Mouse (Mus musculus) midbrain, embryonic 11.5 days (tissue): ENCODE measurements at regions not wholly inside any gene's neighbourhood (a gene's known extent, or its start where the extent isn't known, plus 50 kb on each side); places are given as distances from the start of the nearest gene placed in this dataset.
A peak's percentile ranks its signal among the peaks of the same experiment; 100 is the strongest.

Source experiments
- ATAC-seq: fragments of 200-750 bp; cut with Nextera tagmentation; 2 replicates; pipeline ENCODE4 v1.8.0; 2017; ENCODE audit warnings: moderate TSS enrichment, moderate library complexity; ENCODE audit not compliant: low FRiP score
- DNase-seq: peaks from one replicate; pipeline ENCODE4 v3.0.0; 2015; ENCODE audit warnings: low spot score; ENCODE audit errors: missing footprints
- H3K27ac ChIP-seq: fragments of 300-500 bp; sonication (generic); 2 replicates; pipeline ENCODE4 v1.5.1; 2014; ENCODE audit warnings: low read depth, low read length
- H3K27me3 ChIP-seq: fragments of 300-500 bp; sonication (generic); 2 replicates; pipeline ENCODE4 v1.6.1; 2014; ENCODE audit warnings: mild to moderate bottlenecking, low read length, moderate library complexity, mixed read lengths; ENCODE audit not compliant: control insufficient read depth, insufficient read depth
- H3K36me3 ChIP-seq: fragments of 300-500 bp; sonication (generic); 2 replicates; pipeline ENCODE4 v1.6.1; 2014; ENCODE audit warnings: mild to moderate bottlenecking, low read length, moderate library complexity, mixed read lengths; ENCODE audit not compliant: control insufficient read depth, insufficient read depth
- H3K4me1 ChIP-seq: fragments of 300-500 bp; sonication (generic); 2 replicates; pipeline ENCODE4 v1.6.1; 2014; ENCODE audit warnings: low read length; ENCODE audit not compliant: control insufficient read depth, insufficient read depth
- H3K4me2 ChIP-seq: fragments of 300-500 bp; sonication (generic); 2 replicates; pipeline ENCODE4 v1.6.1; 2014; ENCODE audit warnings: mild to moderate bottlenecking, moderate library complexity
- H3K4me3 ChIP-seq: fragments of 300-500 bp; sonication (generic); 2 replicates; pipeline ENCODE4 v1.5.1; 2014; ENCODE audit warnings: low read depth, low read length
- H3K9ac ChIP-seq: fragments of 300-500 bp; sonication (generic); 2 replicates; pipeline ENCODE4 v1.6.1; 2014; ENCODE audit warnings: low read length
- H3K9me3 ChIP-seq: fragments of 300-500 bp; sonication (generic); 2 replicates; pipeline ENCODE4 v1.6.1; 2016; ENCODE audit warnings: low read length; ENCODE audit not compliant: control insufficient read depth
- WGBS: fragments of 180-500 bp; shearing (Covaris S2); extraction: QIAGEN DNeasy Blood & Tissue Kit; methylation state at CpG from one replicate; pipeline ENCODE4 v1.1.7; 2014; 5-methylcytosine and 5-hydroxymethylcytosine counted together

- ATAC-seq, result no peak
- no peak overlapping the region for H3K27ac ChIP-seq
- H3K36me3 ChIP-seq, result no peaks in the 10 kb centered on the region
- WGBS, result 91% methylated on average over 9 of the region's 9 CpGs
- no peaks in the 10 kb centered on the region for H3K4me1 ChIP-seq
- DNase-seq, result peak; percentile 33
- no peak overlapping the region for H3K4me2 ChIP-seq
- H3K9me3 ChIP-seq, result no peaks in the 10 kb centered on the region
- no peak overlapping the region for H3K9ac ChIP-seq
- H3K27me3 ChIP-seq, result no peaks in the 10 kb centered on the region
- H3K4me3 ChIP-seq, result no peak overlapping the region
These were observed 401.8 kb upstream of the Adgrl2 start for GRCm38 (mm10) chr3:149392164-149392563.

DNA sequence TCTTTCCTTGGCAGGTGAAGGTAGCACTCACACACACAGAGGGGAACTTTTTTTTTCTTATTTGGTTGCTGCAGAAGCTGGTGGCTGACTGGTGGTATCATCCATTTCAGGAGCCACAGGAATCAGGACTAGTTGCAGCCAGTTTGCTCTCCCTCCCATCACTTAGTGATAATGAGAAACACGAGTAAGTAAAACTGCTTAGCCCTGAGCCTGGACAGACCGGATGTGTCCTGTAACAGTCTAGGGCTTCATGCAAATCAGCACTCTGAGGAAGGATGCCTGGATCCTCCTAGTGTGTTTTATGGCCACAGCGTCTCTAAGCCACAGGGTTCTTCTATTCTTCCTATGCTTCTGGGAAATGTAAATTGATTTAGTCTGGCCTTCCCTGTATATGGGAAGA, 397.2 kb upstream of the Adgrl2 start:
- WGBS, result 39% methylated on average over 3 of the region's 3 CpGs
- Histone ChIP-seq H3K4me2 (no peak overlapping the region), H3K9me3 (no peaks in the 10 kb centered on the region), H3K9ac (no peak overlapping the region), H3K36me3 (no peaks in the 10 kb centered on the region), H3K27me3 (no peaks in the 10 kb centered on the region), H3K4me3 (no peak overlapping the region), H3K4me1 (no peaks in the 10 kb centered on the region), H3K27ac (no peak overlapping the region)
- no peak for DNase-seq
- ATAC-seq, result no peak

- DNase-seq (no peak), ATAC-seq (no peak)
- H3K4me1 ChIP-seq, result no peaks in the 10 kb centered on the region
- no peak overlapping the region for H3K4me2 ChIP-seq
- no peak overlapping the region for H3K27ac ChIP-seq
- H3K9ac ChIP-seq, result no peak overlapping the region
- no peaks in the 10 kb centered on the region for H3K36me3 ChIP-seq
- 93% methylated on average over 2 of the region's 2 CpGs for WGBS
- no peaks in the 10 kb centered on the region for H3K27me3 ChIP-seq
- H3K4me3 ChIP-seq, result no peak overlapping the region
- H3K9me3 ChIP-seq, result no peaks in the 10 kb centered on the region
These were observed 395.7 kb upstream of the Adgrl2 start for GRCm38 (mm10) chr3:149386027-149386426.

GRCm38 (mm10) chr3:149385336-149385735, 395.0 kb upstream of the Adgrl2 start:
- H3K4me3 ChIP-seq, result no peak overlapping the region
- no peak overlapping the region for H3K27ac ChIP-seq
- no peak for DNase-seq
- H3K36me3 ChIP-seq, result no peaks in the 10 kb centered on the region
- no peaks in the 10 kb centered on the region for H3K27me3 ChIP-seq
- no peaks in the 10 kb centered on the region for H3K4me1 ChIP-seq
- WGBS, result 45% methylated on average over 6 of the region's 6 CpGs
- no peak for ATAC-seq
- no peaks in the 10 kb centered on the region for H3K9me3 ChIP-seq
- H3K4me2 ChIP-seq, result no peak overlapping the region
- no peak overlapping the region for H3K9ac ChIP-seq

GRCm38 (mm10) chr3:149381559-149382245, 391.3 kb upstream of the Adgrl2 start:
- no peak overlapping the region for H3K4me2 ChIP-seq
- WGBS, result 86% methylated on average over 10 of the region's 10 CpGs
- ATAC-seq, result no peak
- H3K4me3 ChIP-seq, result no peak overlapping the region
- H3K9me3 ChIP-seq, result no peaks in the 10 kb centered on the region
- H3K9ac ChIP-seq, result no peak overlapping the region
- no peak overlapping the region for H3K27ac ChIP-seq
- no peaks in the 10 kb centered on the region for H3K27me3 ChIP-seq
- DNase-seq, result no peak
- H3K36me3 ChIP-seq, result no peaks in the 10 kb centered on the region
- H3K4me1 ChIP-seq, result no peaks in the 10 kb centered on the region

GRCm38 (mm10) chr3:149381051-149381450, 390.7 kb upstream of the Adgrl2 start:
- no peaks in the 10 kb centered on the region for H3K27me3 ChIP-seq
- DNase-seq (no peak), ATAC-seq (no peak)
- no peaks in the 10 kb centered on the region for H3K4me1 ChIP-seq
- H3K4me3 ChIP-seq, result no peak overlapping the region
- no peaks in the 10 kb centered on the region for H3K9me3 ChIP-seq
- 79% methylated on average over 6 of the region's 6 CpGs for WGBS
- no peak overlapping the region for H3K4me2 ChIP-seq
- no peak overlapping the region for H3K9ac ChIP-seq
- no peaks in the 10 kb centered on the region for H3K36me3 ChIP-seq
- no peak overlapping the region for H3K27ac ChIP-seq

- WGBS, result 78% methylated on average over 15 of the region's 15 CpGs
- Histone ChIP-seq H3K4me2 (no peak overlapping the region), H3K4me3 (no peak overlapping the region), H3K27me3 (no peaks in the 10 kb centered on the region), H3K36me3 (no peaks in the 10 kb centered on the region), H3K27ac (no peak overlapping the region), H3K4me1 (no peaks in the 10 kb centered on the region), H3K9ac (no peak overlapping the region), H3K9me3 (no peaks in the 10 kb centered on the region)
- ATAC-seq (no peak), DNase-seq (no peak)
These were observed 389.6 kb upstream of the Adgrl2 start for GRCm38 (mm10) chr3:149379866-149380472.

- no peaks in the 10 kb centered on the region for H3K36me3 ChIP-seq
- whole genome bisulfite sequencing, result 80% methylated on average over 3 of the region's 3 CpGs
- ATAC-seq (no peak), DNase-seq (no peak)
- H3K4me3 ChIP-seq, result no peak overlapping the region
- no peaks in the 10 kb centered on the region for H3K9me3 ChIP-seq
- no peak overlapping the region for H3K9ac ChIP-seq
- H3K27me3 ChIP-seq, result no peaks in the 10 kb centered on the region
- H3K4me1 ChIP-seq, result no peaks in the 10 kb centered on the region
- no peak overlapping the region for H3K27ac ChIP-seq
- no peak overlapping the region for H3K4me2 ChIP-seq
These were observed 389.0 kb upstream of the Adgrl2 start for GRCm38 (mm10) chr3:149379249-149379865.

DNA sequence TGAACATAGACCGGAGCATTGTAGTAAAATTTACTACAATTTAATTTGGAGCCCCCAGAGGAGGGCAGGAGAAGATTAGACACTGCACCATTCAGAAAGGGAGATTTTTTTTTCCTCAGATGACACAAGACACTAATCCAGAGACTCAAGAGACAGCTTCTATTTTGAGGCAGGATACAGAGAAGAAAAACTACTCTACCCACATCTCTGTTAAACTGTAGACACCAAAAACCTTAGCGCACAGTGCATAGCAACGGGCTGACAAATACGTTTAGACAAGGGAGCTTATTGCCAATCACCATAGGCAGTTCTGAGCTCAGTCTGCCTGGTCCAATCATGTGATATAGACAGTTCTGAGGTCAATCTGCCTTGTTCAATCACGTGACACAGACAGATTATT, 381.1 kb upstream of the Adgrl2 start:
- H3K4me3 ChIP-seq, result no peak overlapping the region
- DNase-seq, result no peak
- no peaks in the 10 kb centered on the region for H3K9me3 ChIP-seq
- H3K4me2 ChIP-seq, result no peak overlapping the region
- H3K27me3 ChIP-seq, result no peaks in the 10 kb centered on the region
- no peak overlapping the region for H3K27ac ChIP-seq
- H3K9ac ChIP-seq, result no peak overlapping the region
- 78% methylated on average over 5 of the region's 5 CpGs for WGBS
- H3K4me1 ChIP-seq, result no peaks in the 10 kb centered on the region
- ATAC-seq, result no peak
- H3K36me3 ChIP-seq, result no peaks in the 10 kb centered on the region
